Mouse (Mus musculus): Measurements from ENCODE around the gene Polr2e.

- peak; percentile 62; the same call in 1 of the 2 replicates for TF ChIP-seq POLR2A (IDR thresholded peaks at IDR 0.05; ENCODE audit: borderline replicate concordance, extremely low read depth, low read depth, low read length)
- no peak for TF ChIP-seq CTCF (IDR thresholded peaks at IDR 0.05; ENCODE audit: insufficient read depth, low read length)
These were observed 49.7 kb downstream of the Polr2e start for GRCm38 (mm10) chr10:79989870-79990269.
